Mouse (Mus musculus) kidney, postnatal 4 days (tissue): ENCODE results near the gene B4galt5.

Experiments used
- DNase-seq, 2 experiments: peaks; one replicate each; pipeline ENCODE4 v3.0.0; 2021; ENCODE audit warnings: mixed read lengths in 2 of 2

B4galt5 gene

DNA sequence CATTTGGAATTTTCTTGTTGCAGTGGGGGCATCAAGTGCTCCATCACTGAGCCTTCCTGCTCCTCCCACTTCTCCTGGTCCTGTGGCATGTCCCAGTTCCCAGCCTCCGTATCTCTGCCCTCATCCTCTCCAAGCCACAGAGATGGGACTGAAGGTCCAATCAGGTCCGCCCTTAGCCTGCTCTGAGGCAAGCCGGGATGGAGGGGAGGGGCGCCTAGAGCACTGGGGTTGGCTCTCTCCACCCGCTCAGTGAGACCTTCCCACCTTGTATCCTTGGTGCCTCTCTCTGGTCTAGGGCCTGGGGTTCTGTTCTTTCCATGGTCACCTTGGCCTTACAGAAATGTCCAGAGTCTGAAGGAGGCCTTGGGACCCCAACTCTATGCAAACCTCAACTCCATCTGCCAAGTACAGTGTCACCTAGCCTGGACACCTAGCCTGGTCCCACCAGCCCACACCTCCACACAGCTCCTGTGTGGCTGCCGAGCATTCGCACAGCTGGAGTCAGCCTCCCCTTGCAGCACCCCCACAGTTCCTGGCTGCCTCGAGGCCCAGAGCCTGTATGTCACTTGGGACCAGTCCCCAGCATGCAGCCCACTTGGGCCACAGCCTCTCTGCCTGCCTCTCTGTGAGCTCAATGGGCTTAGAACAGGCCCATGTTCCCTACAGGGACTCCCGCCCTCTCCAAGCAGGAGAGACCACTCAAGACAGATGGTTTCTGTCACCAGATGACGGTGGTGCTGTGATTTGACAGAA, 74.1 kb downstream of the B4galt5 start:
- DNase-seq, result peak; percentile 0 to 1

- peak; percentile 1 to 2 for DNase-seq
Measured at GRCm38 (mm10) chr2:167273206-167273740, 75.7 kb downstream of the B4galt5 start.

- DNase-seq, result peak in 1 of 2 experiments; percentile 0
Measured at GRCm38 (mm10) chr2:167272706-167273105, 76.3 kb downstream of the B4galt5 start.

- DNase-seq, result peak; percentile 4 to 14
Measured at GRCm38 (mm10) chr2:167271121-167271521, 77.9 kb downstream of the B4galt5 start.

- DNase-seq, result peak; percentile 0
Measured at GRCm38 (mm10) chr2:167270496-167270895, 78.5 kb downstream of the B4galt5 start.

- peak; percentile 0 for DNase-seq
Measured at GRCm38 (mm10) chr2:167268721-167269120, 80.3 kb downstream of the B4galt5 start.

GRCm38 (mm10) chr2:167268411-167268690, 80.6 kb downstream of the B4galt5 start:
- DNase-seq, result peak in 1 of 2 experiments; percentile 0

DNA sequence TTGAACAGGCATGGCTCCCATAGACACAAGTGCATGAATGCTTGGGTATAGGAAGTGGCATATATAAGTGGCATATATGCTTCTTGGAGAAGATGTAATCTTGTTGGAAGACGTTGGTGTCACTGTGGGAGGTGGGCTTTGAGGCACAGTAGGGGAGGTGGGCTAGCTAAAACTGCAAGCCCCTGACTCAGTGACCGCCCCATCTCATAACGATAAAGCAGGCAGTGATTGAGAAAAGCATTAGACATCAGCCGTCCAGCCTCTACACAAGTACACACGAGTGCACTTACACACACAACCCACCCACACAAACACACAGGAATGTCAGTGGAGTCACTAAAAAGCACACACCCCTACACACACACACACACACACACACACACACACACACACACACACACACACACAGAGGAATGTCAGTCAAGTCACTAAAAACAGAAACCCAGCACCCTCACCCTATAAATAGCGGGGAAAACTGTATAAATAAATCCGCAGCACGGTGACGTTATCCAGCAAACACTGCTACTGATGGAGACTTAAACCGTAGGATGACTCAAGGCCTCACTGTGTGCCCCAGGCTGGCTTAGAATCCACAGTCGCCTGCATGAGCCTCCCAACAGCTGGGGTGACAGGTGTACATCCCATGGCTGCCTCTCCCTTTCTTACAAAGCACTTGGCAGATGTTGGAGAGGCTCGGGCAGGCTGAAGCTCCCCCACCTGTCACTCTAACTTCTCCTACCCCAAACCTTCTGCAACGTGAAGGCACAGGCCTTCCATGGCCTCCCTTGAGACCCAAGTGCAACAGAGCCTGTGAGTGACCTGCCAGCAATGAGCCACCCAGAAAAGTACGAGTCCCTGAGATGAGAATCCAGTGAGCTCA, 81.2 kb downstream of the B4galt5 start:
- DNase-seq, result peak; percentile 0 to 1

GRCm38 (mm10) chr2:167266231-167266630, 82.8 kb downstream of the B4galt5 start:
- DNase-seq, result peak in 1 of 2 experiments; percentile 0

- peak; percentile 21 to 46 for DNase-seq
Measured at GRCm38 (mm10) chr2:167265806-167266205, 83.2 kb downstream of the B4galt5 start.

DNA sequence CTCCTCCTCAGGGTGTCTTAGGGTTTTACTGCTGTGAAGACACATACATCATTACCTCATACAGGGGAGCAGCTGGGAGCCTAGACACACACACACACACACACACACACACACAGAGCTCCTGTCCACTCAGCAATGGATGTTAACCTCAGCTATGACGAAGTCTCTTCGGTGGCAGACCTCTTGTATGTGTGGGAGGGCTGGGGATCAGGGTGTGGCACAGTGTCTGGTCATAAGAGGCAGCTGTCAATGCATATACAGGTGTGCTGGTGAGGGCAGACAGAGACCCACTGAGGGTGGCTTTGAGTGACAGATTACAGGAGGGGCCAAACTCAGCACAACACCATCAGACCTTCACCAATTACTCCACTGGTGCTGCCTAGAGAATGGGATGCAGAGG, 84.0 kb downstream of the B4galt5 start:
- peak in 1 of 2 experiments; percentile 1 for DNase-seq

DNA sequence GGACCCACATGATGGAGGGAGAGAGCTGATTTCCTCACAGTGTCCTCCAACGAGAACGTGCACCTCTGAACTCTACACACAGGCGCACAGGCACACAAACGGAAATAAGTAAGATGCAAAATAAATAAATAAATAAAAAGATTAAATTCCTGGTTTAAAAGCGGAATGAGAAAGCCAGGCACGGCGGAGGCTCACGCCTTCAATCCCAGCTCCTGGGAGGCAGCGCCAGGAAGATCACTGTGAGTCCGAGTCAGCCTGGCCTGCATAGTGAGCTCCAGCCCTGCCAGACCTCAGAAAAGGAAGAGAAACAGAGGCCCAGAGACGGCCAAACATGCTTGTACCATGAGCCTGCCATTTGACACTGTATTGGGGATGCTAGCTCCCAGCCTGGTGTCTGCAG, 85.1 kb downstream of the B4galt5 start:
- DNase-seq, result peak in 1 of 2 experiments; percentile 1

- DNase-seq, result no peak
Measured at GRCm38 (mm10) chr2:167263040-167263810, 85.8 kb downstream of the B4galt5 start.

- no peak for DNase-seq
Measured at GRCm38 (mm10) chr2:167262433-167262832, 86.5 kb downstream of the B4galt5 start.

DNA sequence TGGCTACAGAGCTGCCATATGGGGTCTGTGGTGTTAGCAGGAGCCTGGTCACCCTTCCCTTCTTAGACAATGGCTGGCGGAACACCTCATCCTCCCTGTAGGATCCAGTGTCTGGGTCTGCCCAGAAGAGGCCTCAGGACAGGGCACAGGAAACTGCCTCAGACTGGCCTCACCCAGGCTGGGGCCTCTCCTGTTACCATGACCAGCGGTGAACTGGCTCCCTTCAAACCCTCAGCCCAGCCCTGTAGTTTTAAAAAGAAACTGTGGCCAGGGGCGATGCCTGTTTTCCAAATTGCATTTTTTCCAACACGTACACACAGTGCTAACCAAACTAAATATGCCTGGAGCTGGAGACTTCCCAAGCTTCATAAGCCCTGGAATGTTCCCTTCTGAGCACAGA, 87.9 kb downstream of the B4galt5 start:
- DNase-seq, result no peak

- DNase-seq, result no peak
Measured at GRCm38 (mm10) chr2:167257790-167258189, 91.2 kb downstream of the B4galt5 start.

- DNase-seq, result no peak
Measured at GRCm38 (mm10) chr2:167254808-167255207, 94.2 kb downstream of the B4galt5 start.

DNA sequence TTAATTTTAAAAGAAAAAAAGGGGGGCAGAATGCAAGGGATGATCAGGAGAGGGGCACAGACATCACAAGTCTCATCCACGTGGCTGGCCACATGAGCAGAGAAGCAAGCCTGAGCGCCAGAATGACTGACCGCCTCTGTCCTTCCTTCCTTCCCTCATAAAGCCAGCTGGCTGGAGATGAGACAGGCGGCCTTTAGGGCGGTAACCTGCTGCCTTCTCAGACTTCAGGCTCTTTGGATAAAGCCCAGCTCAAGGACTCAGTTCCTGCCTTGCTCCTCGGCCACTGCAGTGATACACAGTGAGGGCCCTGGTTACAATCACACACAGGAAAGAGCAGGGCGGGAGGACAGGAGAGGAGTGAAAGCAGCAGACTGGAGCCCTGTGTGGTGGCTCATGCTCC, 94.8 kb downstream of the B4galt5 start:
- DNase-seq, result peak; percentile 48 to 60

DNA sequence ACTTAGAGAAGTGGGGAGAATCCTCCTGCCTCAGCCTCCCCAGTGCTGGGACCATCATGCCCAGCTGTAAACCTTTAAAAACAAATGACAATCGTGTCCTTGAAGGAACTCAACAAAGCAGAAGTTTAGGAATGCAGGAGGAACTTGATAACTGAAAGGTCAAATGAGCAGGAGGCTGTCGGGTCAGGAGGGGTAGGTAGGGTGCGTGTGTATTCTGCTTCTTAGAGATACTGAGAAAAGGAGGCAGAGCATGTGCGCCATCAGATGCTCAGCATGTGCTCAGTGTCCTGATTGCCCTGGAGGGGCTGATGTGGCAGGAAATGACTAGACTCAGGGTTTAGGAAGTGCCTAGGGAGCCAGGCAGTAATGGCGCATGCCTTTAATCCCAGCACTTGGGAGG, 95.5 kb downstream of the B4galt5 start:
- DNase-seq, result no peak

- peak; percentile 40 to 59 for DNase-seq
Measured at GRCm38 (mm10) chr2:167252057-167252687, 96.8 kb downstream of the B4galt5 start.

- DNase-seq, result peak; percentile 68 to 80
Measured at GRCm38 (mm10) chr2:167250736-167251337, 98.1 kb downstream of the B4galt5 start.
